Mouse (Mus musculus) brain, embryonic 14.5 days (tissue): Measurements from ENCODE around the gene Clcf1.

ENCODE experiments used
- CTCF ChIP-seq: fragments of 200-500 bp; IDR thresholded peaks from 2 replicates; pipeline ENCODE4 v1.5.1; 2012; ENCODE audit warnings: inconsistent platforms, mild to moderate bottlenecking, moderate library complexity, borderline replicate concordance; ENCODE audit not compliant: insufficient read depth, insufficient read length; ENCODE audit errors: extremely low read depth
- POLR2A ChIP-seq: fragments of 200-500 bp; IDR thresholded peaks from 2 replicates; pipeline ENCODE4 v1.6.1; 2012; ENCODE audit warnings: mild to moderate bottlenecking, inconsistent platforms, borderline replicate concordance; ENCODE audit not compliant: poor library complexity, insufficient read depth, insufficient read length, severe bottlenecking; ENCODE audit errors: extremely low read depth

DNA sequence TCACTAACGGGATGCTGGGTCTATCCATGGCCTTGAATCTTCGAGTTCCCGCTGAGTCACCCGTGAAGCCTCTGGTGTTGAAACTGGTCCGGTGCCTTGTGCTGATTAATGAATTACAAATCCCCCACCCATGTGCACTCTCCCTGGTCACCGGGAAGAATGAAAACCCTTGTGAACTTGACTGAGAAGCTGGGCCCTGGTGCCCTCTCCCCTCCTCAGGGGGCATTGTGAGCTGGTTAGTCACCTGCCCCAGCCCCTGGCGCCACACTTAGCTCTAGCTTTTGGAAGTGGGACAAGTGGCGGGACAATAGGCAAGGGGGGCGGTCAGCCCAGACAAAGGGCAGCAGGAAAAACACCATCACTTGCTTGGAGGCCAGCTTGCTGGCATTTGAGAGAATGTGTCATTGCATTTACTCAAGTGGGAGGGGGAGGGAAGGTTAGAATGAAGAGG is 489 bp upstream of the Clcf1 start:
- TF ChIP-seq CTCF (no peak), POLR2A (no peak)
